Mouse (Mus musculus) spleen, adult 2 months (tissue): ENCODE results near the gene Gm609.

Experiments used
- CTCF ChIP-seq: fragments of 200-500 bp; IDR thresholded peaks from 2 replicates; pipeline ENCODE4 v1.5.1; 2011; ENCODE audit warnings: mild to moderate bottlenecking, inconsistent platforms; ENCODE audit not compliant: insufficient read depth, insufficient read length, insufficient replicate concordance; ENCODE audit errors: extremely low read depth
- POLR2A ChIP-seq: fragments of 200-500 bp; IDR thresholded peaks from 2 replicates; pipeline ENCODE4 v1.6.1; 2011; ENCODE audit warnings: low read depth, low read length, inconsistent platforms

DNA sequence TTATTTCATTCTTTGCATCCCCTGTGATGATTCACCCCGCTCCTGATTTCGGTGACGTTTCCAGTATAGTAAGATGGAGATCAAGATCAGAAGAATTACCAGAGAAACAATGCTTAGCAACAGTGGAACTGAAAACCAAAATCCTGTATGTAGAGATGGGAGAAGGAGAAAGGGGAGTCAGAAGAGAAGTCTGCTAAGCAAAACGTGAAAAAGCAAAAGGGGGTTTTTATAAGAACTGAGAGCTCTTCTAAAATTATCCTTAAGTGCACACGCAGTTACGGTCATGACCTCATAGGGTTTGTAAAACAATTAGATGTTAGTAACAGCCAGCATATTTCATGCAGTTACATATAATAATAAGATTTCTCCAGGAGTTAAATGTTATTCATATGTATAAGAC is 100.5 kb downstream of the Gm609 start:
- no peak for TF ChIP-seq POLR2A
- TF ChIP-seq CTCF, result no peak
